Mouse (Mus musculus): Measurements from ENCODE around the gene Tead4.
A peak's percentile ranks its signal among the peaks of the same experiment; 100 is the strongest.
"Not testable (repeated sequence)": the region's sequence is repeated elsewhere in the genome, so short reads cannot be mapped to it uniquely, and the experiment has no call there.

Tead4 gene

DNA sequence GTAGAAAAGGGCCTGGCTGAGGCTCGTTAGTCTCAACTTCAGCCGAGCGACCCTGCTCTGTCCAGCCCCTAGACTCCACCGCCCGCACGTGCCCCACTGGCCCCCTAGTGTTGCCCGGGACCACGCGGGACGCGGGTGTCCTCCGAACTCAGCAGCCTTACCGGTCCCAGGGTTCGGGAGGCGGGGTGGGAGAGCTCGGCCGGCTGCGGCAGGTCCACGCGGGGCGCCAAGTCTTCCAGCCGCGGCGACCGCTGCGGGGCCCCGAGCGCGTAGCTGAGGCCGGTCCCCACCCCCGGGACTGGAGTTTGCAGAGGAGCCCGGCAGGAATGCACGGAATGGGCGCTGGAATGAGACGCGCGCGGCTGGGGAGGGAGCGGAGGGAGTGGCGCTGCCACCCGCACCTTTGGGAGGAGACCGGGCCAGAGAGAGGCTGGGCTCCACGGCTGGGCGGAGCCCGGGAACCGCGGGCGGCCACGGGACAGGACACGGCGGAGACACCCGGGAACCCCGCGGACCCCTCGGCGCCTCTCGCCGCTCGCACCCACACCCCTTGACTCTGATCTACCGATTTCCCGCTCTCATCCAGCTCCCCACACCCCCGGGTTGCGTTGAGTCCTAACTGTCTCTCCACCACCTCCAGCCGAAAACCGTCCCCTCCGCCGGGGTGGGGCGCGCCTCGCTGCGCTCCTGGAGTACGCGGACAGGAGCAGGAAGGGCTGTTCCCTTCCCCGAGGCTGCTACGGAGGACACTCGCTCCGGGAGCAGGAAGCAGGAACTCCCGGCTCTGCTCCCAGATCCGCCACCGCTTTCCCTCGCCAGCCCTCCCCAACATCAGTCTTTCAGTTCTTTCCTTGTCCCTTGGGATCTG lies at the start of gene Tead4:
Gene Tead4, minus strand, starts transcription at position 690 of the 868 bp plus-strand sequence.
- peak; percentile 85 for DNase-seq (ENCODE audit: low read depth)

DNA sequence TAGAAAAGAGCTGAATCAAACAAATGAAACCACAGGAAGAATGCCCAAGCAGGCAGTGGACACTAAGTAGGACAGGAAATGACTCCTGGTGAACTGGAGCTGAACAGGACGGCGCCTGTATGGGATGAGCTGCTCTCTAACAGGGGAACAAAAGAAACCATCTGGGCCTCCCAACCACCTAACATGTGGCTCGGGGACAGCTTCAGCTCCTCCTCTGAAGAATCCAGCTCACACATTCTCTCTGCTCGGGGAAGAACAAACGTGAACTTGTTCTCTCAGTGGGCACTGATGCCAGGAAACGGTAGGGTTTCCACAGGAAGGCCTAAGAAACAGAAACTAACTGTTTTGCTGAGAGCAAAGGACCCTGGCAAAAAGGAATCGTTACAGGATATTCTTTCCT lies 49.1 kb upstream of the Tead4 start:
- DNase-seq (ENCODE audit: low read depth): no peak

DNA sequence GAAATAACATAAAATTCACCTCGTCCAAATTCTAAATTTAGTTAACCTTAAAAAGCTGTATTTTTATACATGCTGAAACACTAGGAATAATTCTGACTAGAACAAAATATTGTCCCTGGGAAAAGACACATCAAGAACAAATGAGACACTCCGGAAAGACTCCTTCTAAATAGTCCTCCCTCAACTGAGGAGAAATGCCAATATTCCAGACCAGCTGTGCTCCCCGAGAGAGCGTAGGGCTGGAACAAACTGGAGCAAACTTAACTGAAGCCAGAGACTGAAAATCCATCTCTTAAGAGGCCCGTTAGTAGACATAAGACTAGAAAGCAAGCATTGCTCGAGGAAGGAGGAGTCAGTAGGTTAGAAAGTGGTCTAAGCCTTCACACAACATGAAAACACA lies 46.2 kb upstream of the Tead4 start:
- no peak for DNase-seq (ENCODE audit: low read depth)

DNA sequence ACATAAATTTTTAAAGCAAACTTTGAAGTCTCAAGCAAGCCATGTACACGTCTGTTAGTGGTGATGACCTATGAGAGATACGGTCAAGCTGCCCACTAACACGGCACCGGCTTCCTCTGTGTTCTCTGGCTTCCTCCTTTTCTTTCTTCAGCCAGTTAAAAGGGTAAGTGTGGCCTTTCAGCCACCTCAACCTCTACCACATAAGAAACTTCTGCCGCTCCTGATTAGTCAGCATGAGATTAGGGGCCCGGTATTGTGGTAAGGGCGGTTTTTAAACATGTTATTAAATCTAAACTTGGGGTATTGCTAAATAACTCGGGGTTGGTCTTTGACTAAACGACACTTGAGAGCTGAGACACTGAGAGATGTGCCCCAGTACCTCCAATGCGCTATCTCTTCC lies 45.0 kb upstream of the Tead4 start:
- DNase-seq (ENCODE audit: low read depth): no peak

DNA sequence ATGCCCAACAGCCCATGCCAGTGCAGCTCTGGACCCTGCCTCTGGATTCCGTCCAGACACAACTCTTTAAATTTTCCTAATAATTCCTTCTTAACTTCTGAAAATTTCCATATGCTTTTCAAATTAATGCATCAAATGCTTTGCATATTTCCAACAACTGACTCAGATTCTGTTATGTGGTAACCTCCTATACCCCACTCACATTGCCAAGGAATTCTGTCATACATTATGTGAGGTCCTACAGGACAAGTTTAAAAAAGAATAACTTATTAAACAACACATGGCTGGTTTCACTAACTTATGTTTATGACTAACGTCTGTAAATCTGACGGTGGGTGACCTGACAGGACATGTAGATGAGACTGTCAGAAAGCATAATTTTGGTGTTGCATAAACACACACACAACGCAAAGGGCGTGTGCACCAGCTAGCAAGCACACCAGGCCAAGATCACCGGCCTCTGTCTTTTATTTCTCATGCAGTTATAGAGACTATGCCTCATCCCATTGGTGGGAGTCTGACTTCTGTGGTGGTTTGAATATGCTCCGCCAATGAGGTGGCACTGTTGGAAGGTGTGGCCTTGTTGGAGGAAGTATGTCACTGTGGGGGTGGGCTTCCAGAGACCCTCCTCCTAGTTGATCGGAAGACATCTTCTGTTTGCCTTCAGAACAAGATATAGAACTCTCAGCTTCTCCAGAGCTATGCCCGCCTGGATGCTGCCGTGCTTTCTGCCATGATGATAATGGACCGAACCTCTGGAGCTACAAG lies 41.5 kb upstream of the Tead4 start:
- DNase-seq (ENCODE audit: low read depth): peak; percentile 65

DNA sequence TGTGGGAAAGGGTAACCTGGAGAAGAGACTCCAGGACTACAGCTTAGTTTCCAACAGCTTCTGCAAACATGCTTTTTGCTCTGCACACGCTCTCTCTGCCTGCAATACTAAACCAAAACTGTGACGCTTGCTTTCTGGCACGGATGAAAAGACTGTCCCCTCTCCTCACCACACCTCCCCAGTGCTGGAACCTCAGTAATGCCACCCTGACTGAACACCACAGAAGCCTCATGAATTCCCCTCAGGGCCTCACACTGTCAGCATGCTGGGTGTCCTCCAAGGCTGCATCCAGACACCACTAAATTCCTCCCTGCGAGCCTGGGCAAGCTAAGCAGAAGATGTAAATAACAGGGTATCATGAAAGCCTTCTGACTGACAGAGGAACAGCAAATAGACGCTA lies 38.3 kb upstream of the Tead4 start:
- no peak for DNase-seq (ENCODE audit: low read depth)

DNA sequence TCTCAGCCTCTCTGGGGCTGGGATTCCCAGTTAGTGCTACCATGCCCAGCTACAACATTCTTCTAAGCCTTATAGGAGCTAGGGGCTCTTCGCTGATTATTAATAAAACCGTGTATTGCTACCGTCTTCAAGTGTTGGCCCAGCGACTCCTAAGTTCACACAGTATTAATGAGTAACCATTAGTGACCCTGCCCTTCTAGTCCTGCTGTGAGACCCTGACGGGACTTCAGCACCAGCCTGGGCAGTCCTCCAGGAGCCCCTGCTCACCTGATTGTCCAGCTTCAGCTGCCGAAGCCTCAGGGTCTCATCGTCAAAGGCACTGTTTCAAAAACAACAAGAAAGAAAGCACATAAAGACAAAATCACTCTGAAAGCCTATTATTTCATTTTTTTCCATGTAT lies 36.8 kb upstream of the Tead4 start:
- DNase-seq (ENCODE audit: low read depth): no peak

DNA sequence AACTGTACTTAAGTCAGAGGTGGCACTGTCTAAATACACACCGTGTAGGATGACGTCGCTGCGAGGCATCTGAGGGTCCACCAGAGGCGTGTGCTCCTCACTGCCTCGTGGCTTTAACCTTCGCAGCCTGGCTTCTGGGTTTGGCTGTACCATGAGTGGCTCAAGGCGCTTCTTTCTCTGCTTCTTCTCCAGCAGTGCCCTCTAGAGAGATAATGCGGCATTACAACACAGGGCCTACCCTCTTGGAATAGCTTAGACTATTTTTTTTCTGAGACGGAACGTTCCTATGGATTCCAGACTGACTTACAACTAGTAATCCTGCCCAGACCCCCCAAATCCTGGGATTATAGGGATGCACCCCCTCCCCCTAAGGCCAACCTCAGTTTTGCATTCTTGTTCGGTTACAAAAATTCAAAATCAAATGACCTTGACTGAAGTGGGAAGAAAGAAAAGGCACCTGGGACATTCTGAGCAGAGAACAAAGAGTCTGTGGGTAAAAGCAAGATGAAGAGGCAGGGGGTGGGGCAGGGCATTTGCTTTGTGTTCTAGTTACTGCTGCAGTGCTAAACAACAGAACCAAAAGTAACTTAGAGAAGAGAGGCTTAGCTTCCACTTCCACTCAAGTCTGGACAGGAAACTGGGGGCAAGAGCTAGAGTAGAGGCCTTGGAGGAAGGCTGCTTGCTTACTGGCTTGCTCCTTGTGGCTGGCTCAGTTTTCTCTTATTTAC lies 33.9 kb upstream of the Tead4 start:
- DNase-seq (ENCODE audit: low read depth): peak; percentile 81

DNA sequence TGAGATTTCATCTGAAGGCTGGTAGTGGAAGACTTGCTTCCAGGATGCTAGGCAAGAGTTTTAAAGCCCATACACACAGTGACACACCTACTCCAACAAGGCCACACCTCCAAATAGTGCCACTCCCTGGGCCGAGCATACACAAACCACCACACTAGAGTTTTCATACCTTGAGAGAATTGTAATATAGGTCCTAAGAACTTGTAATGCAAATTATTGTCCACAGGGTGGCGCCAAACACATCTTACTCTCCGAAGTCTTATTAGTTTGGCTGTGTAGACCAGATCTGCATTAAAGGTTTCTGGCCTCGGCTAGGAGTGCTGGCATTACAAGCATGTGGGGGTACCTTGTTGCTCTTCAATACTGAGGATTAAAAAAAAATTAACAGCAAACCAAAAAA lies 17.7 kb upstream of the Tead4 start:
- DNase-seq (ENCODE audit: low read depth): peak; percentile 94

DNA sequence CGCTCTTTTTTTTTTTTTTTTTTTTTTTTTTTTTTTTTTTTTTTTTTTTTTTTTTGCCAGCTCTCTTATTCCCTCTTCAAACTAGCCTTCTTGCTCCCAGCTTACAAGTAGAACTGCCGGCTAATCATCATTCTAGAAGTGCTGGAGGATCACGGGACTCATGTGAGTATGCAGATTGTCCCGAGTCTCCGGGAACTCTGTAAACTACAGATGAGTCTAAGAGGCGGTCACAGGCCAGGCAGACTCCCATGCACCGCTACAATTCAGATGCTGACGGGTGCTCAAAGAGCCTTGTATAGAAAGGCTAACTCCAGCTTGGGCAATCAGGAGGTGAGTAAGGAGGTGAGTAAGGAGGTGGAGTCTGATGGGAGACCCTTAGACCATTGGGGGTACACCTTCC lies 15.0 kb upstream of the Tead4 start:
- peak; percentile 24 for DNase-seq (ENCODE audit: low read depth)

DNA sequence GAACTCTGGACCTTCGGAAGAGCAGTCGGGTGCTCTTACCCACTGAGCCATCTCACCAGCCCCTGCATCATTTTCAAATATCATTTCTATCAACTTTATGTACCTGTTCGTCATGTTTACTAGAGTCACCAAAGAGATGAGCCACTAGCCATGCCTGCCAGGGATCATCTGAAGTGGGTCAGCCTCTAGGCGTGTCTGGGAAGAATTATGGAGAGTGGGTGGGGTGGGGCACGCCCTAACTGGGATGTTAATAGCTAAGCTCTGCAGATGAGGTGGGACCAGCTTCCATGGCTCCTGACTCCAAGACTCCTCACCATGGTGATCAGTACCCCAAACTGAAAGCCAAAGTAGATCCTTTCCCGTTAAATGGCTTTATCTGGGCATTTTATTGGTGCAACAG lies 14.2 kb upstream of the Tead4 start:
- no peak for DNase-seq (ENCODE audit: low read depth)

DNA sequence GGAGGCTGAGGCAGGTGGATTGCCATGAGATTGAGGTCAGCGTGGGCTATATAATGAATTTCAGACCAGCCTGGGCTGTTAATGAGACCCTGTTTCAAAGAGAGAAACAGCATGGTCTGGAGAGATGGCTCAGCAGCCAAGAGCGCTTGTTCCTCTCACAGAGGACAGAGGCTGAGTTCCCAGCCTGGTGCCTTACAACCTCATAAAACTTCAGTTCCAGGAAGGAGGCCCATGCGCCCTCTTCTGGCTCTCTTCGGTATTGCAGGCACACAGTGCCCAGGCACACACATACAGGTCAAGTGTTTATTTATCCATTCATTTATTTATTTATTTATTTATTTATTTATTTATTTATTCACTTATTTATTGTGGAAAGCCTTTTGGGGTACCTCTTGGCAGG lies 7.7 kb upstream of the Tead4 start:
- peak; percentile 90 for DNase-seq (ENCODE audit: low read depth)

DNA sequence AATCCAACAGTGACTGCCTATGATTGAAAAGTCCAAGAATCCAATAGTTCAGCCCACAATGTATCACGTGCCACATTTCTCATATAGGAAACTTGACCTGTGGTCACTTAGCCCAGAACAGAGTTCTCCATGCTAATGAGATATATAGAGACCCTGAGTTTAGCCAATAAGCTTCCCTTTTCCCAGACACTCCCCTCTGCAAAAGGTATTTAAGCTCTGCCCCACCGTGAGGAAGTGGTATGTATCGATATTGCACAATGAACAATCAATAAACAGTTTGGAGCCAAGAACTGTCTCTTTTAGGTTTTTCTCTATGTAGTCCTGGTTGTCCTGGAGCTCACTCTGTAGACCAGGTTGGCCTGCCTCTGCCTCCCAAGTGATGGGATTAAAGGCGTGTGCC lies 4.2 kb upstream of the Tead4 start:
- DNase-seq (ENCODE audit: low read depth): no peak

DNA sequence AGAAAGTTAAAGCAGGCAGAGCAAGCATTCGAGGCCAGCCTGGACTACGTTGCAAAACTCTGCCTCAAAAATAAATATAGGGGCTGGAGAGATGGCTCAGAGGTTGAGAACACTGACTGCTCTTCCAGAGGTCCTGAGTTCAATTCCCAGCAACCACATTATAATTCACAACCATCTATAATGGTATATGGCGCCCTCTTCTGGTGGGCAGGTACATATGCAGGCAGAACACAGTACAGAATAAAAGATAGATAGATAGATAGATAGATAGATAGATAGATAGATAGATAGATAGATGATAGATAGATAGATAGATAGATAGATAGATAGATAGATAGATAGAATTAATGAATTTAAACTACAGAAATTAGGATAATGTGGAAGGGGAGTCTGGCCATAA lies 2.0 kb upstream of the Tead4 start:
- not testable (repeated sequence) for DNase-seq (ENCODE audit: low read depth)

DNA sequence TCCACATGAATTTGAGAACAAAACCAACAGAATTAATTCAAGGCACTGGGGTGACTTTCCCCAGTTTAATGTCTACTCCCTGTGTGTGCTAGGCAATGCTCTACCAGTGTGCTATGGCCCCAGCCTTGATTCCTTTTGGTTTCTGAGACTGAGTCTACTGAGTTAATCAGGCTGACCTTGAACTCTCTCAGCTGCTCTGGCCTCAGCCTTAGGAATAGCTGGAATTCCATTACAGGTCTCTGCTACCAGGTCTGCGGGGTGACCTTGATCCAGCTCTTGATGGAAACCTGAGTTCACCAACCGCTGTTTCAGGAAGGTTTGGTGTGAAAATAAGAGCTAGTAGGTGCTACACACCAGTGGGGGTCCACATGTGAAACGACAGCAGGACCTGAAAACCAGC lies 1.3 kb upstream of the Tead4 start:
- no peak for DNase-seq (ENCODE audit: low read depth)

DNA sequence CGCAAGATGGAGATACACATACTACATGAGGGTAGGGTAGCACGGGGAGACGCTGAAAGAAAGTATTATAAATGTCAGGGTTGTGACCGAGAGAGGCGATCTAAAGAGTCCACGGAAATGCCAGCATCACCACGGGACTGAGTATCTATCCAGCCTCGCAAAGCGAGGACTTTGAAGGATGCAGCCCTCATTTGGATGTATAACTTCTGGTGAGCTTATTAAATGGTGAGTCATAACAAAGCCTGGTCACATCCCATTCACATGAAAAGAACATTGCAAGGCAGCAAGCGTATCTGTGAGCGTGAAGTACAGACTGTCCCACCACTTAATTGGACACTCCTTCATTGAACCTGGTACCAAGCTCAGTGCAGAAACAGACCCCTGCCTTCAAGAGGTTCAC lies 835 bp upstream of the Tead4 start:
- no peak for DNase-seq (ENCODE audit: low read depth)

DNA sequence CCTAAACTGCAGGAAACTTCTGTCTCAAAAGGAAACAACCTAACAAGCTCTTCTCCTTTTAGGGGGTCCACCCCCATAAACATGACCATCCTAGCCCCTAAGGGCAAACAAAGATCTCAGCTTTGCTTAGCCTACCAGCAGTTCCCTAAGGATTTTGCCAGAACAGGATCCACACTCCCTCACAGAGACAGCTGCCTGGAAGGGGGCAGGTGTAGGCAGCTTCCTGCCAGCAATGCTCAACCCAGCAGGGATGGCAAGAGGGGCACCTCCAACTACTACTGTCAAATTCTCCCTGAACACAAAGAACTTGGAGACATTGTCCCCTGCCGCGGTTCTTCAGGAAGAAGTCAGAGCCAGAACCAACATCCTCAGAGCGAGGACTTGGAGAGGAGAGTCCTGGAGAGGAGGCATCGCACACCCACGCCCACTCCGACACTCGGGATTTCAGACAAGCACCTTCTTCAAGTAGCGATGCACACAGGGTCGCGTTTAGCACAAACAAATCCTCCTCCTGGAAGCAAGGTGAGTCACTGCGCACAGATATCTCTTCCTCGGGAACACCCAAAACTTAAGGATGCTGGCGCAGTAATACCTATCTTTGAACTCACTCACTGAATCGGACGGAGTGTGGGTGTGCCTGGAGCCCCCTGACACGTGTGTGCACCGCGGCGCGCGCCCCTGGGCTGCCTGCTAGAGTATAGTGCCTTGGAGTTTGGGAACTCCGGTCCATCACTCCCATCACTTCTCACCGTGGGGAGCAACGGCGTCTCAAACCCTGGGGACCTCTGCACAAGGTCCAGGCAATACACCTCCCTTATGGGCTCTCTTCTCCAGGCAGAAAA lies 1.1 kb downstream of the Tead4 start:
- peak; percentile 45 for DNase-seq (ENCODE audit: low read depth)

DNA sequence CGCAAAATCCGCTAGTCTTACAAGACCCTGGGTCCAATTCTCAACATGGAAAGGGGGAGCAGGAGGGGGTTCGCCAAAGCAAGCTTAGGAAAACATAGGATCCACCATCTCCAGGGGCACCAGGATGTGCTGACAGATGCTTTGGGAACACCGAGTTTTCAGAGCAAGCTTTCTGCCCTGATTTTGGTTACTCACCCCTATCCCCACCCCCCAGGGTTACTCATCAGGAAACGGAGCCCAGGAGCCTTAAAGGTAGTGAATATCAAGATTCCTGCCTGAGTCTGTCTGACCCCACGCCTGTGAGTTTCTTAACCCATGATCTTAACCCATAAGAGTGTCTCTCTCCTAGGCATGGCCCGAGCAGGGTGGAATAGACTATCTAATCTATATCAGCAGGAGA lies 2.4 kb downstream of the Tead4 start:
- peak; percentile 58 for DNase-seq (ENCODE audit: low read depth)

DNA sequence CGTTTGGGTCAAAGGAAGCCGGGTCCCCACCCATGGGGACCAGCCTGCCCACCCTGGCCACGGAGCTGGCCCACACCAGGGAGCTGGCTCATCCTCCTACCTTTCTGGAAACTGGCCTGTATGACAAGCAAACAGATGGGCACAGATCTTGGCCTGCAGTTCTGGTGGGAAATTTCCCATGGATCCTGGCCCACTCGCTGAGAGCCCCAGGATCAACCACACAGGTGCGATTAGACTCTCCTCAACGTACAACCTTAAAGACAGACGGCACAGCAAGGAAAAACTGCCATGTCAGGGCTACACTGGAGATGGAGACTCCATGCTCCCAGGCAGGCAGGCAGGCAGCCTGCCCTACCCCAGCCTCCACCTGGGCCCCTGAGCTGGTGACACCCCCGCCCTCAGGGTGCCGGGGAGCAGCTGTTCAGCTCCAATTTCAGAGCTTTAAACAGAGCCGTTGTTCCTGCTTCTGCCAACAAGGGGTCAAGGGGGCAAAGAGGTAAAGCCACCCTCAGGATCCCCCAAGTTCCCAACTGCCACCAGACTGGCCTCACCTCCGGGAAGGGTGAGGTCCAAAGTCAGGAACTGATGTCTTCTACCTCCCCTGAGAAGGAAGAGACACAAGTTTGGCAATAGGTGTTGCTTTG lies 3.8 kb downstream of the Tead4 start:
- no peak for DNase-seq (ENCODE audit: low read depth)

DNA sequence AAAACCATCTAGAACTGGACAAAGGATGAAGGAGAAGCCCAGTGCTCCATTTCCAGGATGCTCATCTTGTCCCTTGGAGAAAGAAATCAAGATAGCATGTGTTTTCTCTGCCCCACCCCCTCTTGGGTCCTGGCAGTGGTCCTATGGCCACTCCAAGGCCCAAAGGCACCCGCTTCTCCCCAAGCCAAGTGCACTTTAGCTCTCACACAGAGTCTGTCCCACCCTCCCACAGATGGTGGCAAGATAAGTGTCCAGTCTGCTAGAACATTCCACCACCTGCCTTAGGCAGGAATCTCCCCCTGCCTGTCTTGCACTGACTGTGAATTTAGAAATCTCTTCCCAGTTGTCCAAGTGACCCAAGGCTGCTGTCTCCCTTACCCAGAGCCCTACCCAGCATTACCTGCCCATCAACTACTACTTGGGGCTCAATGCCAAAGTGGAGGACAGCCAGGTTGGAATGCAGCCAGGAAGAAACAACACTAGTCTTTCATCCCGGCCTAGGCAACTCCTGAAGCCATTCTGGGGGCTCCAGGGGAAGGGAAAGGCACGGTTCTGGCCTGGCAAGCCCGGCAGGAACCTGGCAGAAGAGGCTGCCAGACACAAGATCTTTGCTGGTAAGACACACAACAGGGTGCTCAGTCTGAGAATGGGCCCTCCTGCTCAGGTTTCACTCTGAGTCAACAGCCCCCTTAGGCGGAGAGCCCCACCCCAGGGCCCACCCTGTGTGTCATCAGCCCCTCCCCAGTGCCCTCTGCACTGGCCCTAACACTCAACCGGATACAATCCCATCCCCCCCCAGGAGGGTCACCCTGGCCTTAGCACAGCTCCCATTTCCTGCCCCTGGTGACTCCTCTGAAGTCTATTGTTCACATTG lies 4.5 kb downstream of the Tead4 start:
- DNase-seq (ENCODE audit: low read depth): peak; percentile 81

All from NIH3T3 (cell line).